Mouse (Mus musculus) E14TG2a.4 (cell line): ENCODE results near the gene Zfp59.

ENCODE experiments used
- CTCF ChIP-seq: conservative IDR thresholded peaks from 2 replicates; pipeline ENCODE4 v1.5.1; 2014; ENCODE audit warnings: low read length
- NANOG ChIP-seq: IDR thresholded peaks from 2 replicates; pipeline ENCODE4 v1.6.1; 2014; ENCODE audit warnings: borderline replicate concordance, low read length, mixed read lengths
- POU5F1 ChIP-seq: IDR thresholded peaks from 2 replicates; pipeline ENCODE4 v1.6.1; 2014; ENCODE audit warnings: low read length, borderline replicate concordance

DNA sequence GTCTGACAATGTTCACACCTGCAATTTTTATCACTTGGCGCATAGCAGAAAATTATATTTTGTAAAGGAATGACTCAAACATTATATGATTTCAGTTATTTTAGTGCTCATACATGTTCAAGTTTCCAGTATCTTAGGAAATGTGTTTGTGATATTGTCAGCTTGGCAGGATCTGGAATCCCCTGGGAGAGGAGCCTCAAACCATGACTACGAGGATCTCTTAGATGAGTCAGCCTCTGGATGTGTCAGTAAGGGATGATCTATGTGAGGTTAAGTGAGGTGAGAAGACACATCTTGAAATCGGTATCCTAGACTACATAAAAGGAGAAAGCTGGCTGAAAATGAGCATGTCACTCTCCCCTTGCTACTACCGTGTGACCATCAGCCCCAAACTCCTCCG is 49.1 kb upstream of the Zfp59 start:
- TF ChIP-seq CTCF: no peak
- no peak for TF ChIP-seq NANOG
- no peak for TF ChIP-seq POU5F1
